Mouse (Mus musculus) G1E (cell line): ENCODE measurements around the gene Rab30.

ENCODE experiments used
- CTCF ChIP-seq: IDR thresholded peaks from 2 replicates; pipeline ENCODE4 v1.5.1; 2012; ENCODE audit warnings: low read depth, low read length, inconsistent platforms, mixed read lengths
- GATA1 ChIP-seq: IDR thresholded peaks from 2 replicates; pipeline ENCODE4 v1.6.1; 2012; ENCODE audit warnings: borderline replicate concordance, low read length, inconsistent platforms, mixed read lengths
- TAL1 ChIP-seq: conservative IDR thresholded peaks from 2 replicates; pipeline ENCODE4 v1.6.1; 2012; ENCODE audit warnings: low read depth, low read length, inconsistent platforms, mixed read lengths

DNA sequence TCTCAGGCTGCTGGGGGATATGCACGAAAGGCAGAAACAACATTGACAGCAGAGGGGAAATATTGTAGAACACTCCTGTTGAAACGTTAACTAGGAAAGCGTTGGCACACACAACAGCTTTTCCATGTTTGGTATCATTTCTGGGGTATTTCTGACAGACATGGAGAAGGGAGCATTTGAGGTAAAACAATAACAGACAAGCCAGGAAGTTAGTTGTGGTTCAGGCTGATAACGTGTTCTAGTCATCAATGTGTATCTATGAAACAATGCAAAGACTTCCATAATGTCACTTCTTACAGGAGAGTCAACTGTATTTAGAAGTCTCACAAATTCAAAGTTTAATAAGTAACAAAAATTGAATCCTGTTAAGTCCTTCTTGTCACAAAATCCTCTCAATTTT lies 130.2 kb downstream of the Rab30 start:
- no peak for TF ChIP-seq GATA1
- TF ChIP-seq CTCF, result no peak
- no peak for TF ChIP-seq TAL1
